Mouse (Mus musculus) left cerebral cortex, adult 9 months (tissue): ENCODE results near the gene Lrig3.

Experiments used
- DNase-seq, 2 experiments: peaks; one replicate each; pipeline ENCODE4 v3.0.0; 2022; ENCODE audit warnings: low spot score in 2 of 2

Lrig3 gene

GRCm38 (mm10) chr10:126002081-126002755 is 36.2 kb downstream of the Lrig3 start:
- no peak for DNase-seq

GRCm38 (mm10) chr10:126002818-126003506 is 37.0 kb downstream of the Lrig3 start:
- DNase-seq = peak in 1 of 2 experiments; percentile 39

DNA sequence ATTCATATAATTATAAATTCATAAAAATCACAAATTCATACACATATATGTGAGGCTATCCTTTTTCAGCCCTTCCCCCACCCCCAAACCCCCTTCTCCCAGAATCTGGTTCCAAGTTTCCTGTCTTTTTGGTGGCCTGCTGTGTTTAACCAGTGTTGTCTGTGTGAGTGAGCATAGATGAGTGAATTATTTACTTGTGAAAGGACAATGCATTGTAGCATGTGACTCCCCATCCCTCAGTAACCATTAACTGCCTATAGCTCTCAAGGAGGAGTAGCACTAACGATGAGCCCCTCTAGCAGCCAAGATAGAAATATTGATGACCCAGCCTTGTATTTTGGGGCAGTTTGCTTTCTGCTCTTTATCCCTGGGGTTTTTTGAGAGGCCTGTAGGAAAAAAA is 37.9 kb downstream of the Lrig3 start:
- no peak for DNase-seq

- peak in 1 of 2 experiments; percentile 40 for DNase-seq
These were observed 47.7 kb downstream of the Lrig3 start for GRCm38 (mm10) chr10:126013667-126014066.

GRCm38 (mm10) chr10:126014673-126015072 is 48.7 kb downstream of the Lrig3 start:
- peak in 1 of 2 experiments; percentile 30 for DNase-seq

DNA sequence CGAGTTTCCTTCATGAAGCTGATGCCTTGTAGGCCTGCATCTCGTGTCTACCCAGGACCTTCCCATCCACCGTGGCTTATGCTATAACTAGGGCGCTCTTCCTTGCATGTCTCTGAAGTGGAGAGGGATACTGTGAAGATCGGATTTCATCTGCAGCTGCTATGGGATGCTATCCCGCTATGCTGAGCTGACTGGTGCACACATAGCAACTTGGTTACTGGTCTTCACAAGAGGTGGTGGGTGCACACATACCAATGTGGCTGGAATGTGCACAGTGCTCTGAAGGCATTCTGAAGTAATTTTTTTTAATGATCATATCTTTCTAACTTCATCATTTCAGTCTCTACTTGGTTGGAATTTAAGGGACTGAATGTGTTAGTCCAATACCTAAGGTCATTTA is 49.7 kb downstream of the Lrig3 start:
- no peak for DNase-seq

GRCm38 (mm10) chr10:126019350-126019991 is 53.5 kb downstream of the Lrig3 start:
- no peak for DNase-seq

DNA sequence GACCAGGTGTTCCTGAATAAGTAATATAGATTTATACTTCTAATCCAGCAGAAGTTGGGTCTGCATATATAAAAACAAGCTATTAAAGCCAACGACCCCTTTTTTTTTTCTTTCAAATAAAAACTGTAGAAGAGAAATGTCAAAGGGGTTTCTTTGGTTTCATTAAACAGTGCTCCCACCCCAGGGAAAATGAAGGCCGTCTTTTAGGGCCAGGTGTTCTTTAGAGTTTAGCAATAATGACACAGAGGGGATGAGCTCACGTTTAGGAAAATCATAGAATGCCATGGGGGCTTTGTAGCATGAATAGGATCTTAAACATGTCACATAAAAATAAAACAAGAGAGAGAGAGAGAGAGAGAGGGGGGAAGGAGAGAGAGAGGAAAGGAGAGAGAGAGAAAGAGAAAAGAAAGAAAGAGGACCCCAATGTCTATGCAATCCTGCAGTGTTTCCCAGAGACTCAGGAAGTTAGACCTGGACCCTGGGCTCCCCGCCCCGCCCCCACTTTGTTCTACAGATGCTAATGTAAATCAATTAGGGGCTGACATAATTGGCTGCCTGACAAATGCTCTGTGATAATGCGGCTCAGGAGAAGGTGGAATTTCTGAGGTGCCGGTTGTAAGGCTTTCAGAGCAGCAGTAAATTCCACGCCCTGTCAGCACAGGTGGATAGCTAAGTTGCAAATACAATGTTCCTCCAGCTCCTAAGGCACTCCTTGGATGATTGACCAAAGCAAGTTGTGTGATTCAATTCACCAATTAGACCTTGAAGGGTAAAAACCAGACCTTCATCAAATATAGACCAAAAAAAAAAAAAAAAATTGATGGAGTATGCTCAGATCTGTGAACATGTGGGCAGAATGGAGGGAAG is 62.8 kb downstream of the Lrig3 start:
- DNase-seq = no peak

- DNase-seq = no peak
These were observed 63.6 kb downstream of the Lrig3 start for GRCm38 (mm10) chr10:126029441-126030114.

GRCm38 (mm10) chr10:126056881-126057280 is 90.9 kb downstream of the Lrig3 start:
- no peak for DNase-seq

- DNase-seq = no peak
These were observed 96.8 kb downstream of the Lrig3 start for GRCm38 (mm10) chr10:126062812-126063211.
